Mouse (Mus musculus): ENCODE data around the gene Cpne4.

DNA sequence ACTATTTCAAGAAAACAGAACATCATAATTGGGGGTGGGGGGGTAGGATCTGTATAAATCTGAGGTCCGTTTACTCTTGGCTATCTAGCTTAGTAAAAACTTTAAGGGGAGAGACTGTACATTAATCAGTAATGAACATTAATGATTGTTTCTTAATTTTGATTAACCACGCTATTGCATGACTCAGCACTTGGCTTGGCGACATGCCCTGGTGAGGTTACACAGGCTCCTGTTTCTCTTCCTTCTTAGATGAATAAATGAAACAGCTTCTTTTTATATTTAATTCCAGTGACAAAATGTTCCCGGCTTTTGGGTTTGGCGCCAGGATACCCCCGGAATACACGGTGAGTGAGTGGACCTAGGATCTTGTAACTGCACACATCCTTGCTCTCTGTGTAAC lies 471.1 kb downstream of the Cpne4 start:
- no peak for TF ChIP-seq POLR2A (IDR thresholded peaks at IDR 0.05; ENCODE audit: control insufficient read depth, low read depth, low read length)
- no peak for TF ChIP-seq CTCF (IDR thresholded peaks at IDR 0.05; ENCODE audit: control insufficient read depth, insufficient read depth, insufficient replicate concordance, low read depth, low read length)

Data from testis, adult 2 months (tissue).